Mouse (Mus musculus) kidney, postnatal 0 days (tissue): Measurements from ENCODE around the gene Anapc11. TPM values are rescaled to one million over a fixed set of nuclear protein-coding genes. Genes with fewer than 3 reads are reported as not detected.
"Not testable (repeated sequence)": the region's sequence is repeated elsewhere in the genome, so short reads cannot be mapped to it uniquely, and the experiment has no call there.

ENCODE experiments used
- ATAC-seq: fragments of 200-750 bp; cut with Nextera tagmentation; replicated peaks from 2 replicates; pipeline ENCODE4 v1.8.0; 2017; ENCODE audit warnings: low read depth, moderate number of reproducible peaks, moderate TSS enrichment, moderate library complexity; ENCODE audit not compliant: low FRiP score
- DNase-seq: peaks from one replicate; pipeline ENCODE4 v3.0.0-alpha.2; 2016; ENCODE audit warnings: low spot score
- H3K27ac ChIP-seq: fragments of 300-500 bp; sonication (generic); 2 replicates; pipeline ENCODE4 v1.5.1; 2014; ENCODE audit warnings: mild to moderate bottlenecking
- H3K27me3 ChIP-seq: fragments of 300-500 bp; sonication (generic); 2 replicates; pipeline ENCODE4 v1.6.1; 2014; ENCODE audit warnings: low read length, mixed read lengths; ENCODE audit not compliant: insufficient read depth
- H3K36me3 ChIP-seq: fragments of 300-500 bp; sonication (generic); 2 replicates; pipeline ENCODE4 v1.6.1; 2014; ENCODE audit warnings: low read length, mixed read lengths; ENCODE audit not compliant: insufficient read depth
- H3K4me1 ChIP-seq: fragments of 300-500 bp; sonication (generic); replicated peaks from 2 replicates; pipeline ENCODE4 v1.6.1; 2014; ENCODE audit warnings: antibody characterized with exemption, low read length, mixed read lengths; ENCODE audit not compliant: insufficient read depth
- H3K4me2 ChIP-seq: fragments of 300-500 bp; sonication (generic); 2 replicates; pipeline ENCODE4 v1.6.1; 2014; ENCODE audit warnings: mild to moderate bottlenecking, low read length, moderate library complexity, mixed read lengths
- H3K4me3 ChIP-seq: fragments of 300-500 bp; sonication (generic); replicated peaks from 2 replicates; pipeline ENCODE4 v1.5.1; 2014; ENCODE audit warnings: low read depth, low read length
- H3K9ac ChIP-seq: fragments of 300-500 bp; sonication (generic); 2 replicates; pipeline ENCODE4 v1.6.1; 2014; ENCODE audit warnings: low read depth, low read length
- H3K9me3 ChIP-seq: fragments of 300-500 bp; sonication (generic); replicated peaks from 2 replicates; pipeline ENCODE4 v1.6.1; 2016; ENCODE audit warnings: low read length, inconsistent platforms, mixed read lengths
- CTCF ChIP-seq: IDR thresholded peaks from 2 replicates; pipeline ENCODE4 v1.5.1; 2016; ENCODE audit warnings: antibody characterized with exemption, low read depth, mild to moderate bottlenecking, moderate library complexity
- WGBS: fragments of 180-500 bp; shearing (Covaris S2); extraction: QIAGEN DNeasy Blood & Tissue Kit; methylation state at CpG from one replicate; pipeline ENCODE4 v1.1.7; 2014; 5-methylcytosine and 5-hydroxymethylcytosine counted together
- polyA plus RNA-seq: library from polyadenylated mRNA; unstranded; fragments of >200 nt; fragmentation: Nextera tagmentation; extraction: Ambion mirVana; gene quantifications from 2 replicates; pipeline ENCODE4 v1.2.1, GENCODE M21; 2015

Anapc11 gene
- polyA plus RNA-seq, 1 experiment from 2014 or later, result 159 TPM

DNA sequence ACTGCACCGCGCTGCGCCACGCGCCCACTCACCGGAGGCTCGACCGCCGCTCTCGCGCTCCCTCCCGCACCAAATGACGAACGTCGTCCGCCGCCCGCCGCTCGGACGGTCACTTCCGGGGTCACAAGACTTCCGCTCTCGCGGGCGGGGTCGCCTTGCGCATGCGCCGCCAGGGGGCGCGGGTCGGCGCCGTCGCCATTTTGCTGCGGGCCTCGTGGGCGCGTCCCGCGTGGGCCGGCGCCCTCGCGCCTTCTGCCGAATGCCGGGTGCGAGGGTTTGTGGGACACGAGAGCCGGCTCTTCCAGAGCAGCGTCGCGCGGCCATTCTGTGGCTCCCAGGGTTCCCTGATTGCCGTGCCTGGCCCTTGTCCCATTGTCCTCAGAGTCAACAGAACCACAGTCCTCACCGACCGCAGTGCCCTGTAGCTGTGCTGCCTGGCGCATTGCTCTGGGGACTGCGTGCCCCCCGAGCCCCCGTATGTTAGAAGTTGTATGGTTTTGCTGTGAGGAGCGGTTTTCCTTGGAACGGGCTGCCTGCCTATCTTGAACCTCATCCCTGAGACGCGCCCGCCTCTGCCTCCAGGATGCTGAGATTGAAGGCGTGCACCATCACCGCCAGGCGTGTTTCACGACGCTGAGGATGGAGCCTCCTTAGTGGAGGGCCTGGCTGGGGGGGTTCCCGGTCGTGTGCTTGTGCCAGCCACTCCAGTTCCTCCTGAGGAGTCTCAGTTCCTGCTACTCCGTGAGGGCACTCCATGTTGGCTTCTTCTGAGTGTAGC, 16.5 kb upstream of the Anapc11 start, which contains the start of gene Arhgdia:
Gene Arhgdia (minus strand): TSS at position 135 of the 778 bp plus-strand sequence.
- 7% methylated on average over 68 of the region's 75 CpGs for WGBS
- H3K9ac ChIP-seq, result peak within 1 kb of the TSS; percentile 97
- H3K27me3 ChIP-seq, result no peaks in the 10 kb centered on the region
- peaks cover 31% of the 10 kb centered on the region for H3K36me3 ChIP-seq
- H3K9me3 ChIP-seq, result no peaks in the 10 kb centered on the region
- H3K4me3 ChIP-seq, result peak within 1 kb of the TSS; percentile 91
- H3K4me1 ChIP-seq, result peaks cover 12% of the 10 kb centered on the region
- peak; percentile 18; the same call in 1 of the 2 replicates for ATAC-seq
- H3K4me2 ChIP-seq, result peak within 1 kb of the TSS; percentile 94
- peak within 1 kb of the TSS; percentile 96 for H3K27ac ChIP-seq
- DNase-seq, result peak; percentile 86
- peak; percentile 51 for TF ChIP-seq CTCF

DNA sequence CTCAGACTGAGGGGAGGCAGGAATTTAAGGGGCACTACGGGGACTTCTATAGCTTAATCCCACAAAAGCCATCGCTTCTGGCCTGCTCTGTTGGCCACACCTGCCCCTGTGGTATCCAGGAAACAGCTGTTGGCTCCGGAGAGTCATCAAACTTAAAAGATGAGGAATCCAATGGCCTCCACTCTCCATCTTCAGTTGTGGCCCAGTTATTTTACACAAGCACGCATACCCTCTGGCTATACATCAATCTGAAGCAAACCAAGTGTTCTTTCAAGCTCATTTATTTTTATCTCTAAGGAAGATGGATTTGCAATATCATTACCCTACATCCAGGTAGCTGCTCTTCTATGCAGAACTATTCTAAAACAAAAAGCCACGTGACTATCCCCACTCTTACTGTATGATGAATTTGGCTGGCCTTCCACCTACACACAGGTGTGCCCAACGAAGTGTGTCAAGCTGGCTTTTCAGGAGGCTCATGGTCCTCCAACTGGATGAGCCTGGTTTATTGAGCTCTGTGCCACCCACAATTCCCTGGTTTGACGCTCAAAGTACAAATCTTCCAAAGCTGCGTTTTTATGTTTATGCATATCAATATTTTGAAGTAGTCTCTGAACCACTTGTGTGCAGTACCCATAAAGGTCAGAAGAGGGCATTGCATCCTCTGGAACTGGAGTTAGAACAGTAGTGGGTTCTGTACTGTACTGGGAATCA, 15.8 kb upstream of the Anapc11 start:
- Histone ChIP-seq H3K27me3 (no peaks in the 10 kb centered on the region), H3K36me3 (peaks cover 37% of the 10 kb centered on the region)
- peak; percentile 61 for TF ChIP-seq CTCF

DNA sequence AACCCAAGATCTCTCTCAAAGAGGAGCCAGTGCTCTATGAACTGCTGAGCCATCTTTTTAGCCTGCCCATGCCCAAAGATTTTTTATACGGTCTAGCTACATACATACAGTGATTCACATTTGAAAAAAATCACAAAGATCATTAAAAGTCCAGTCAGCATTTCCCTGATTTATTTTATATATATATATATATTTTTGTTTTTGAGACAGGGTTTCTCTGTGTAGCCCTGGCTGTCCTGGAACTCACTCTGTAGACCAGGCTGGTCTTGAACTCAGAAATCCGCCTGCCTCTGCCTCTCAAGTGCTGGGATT, 15.3 kb upstream of the Anapc11 start:
- not testable (repeated sequence) for H3K9me3 ChIP-seq, H3K27me3 ChIP-seq, H3K4me2 ChIP-seq, ATAC-seq, H3K9ac ChIP-seq, DNase-seq, H3K27ac ChIP-seq, H3K4me3 ChIP-seq
- WGBS, result 87% methylated on average over 2 of the region's 2 CpGs
- peaks cover 35% of the 10 kb centered on the region for H3K36me3 ChIP-seq
- peaks cover 12% of the 10 kb centered on the region for H3K4me1 ChIP-seq

More for the DNA sequence above, 15.8 kb upstream of the Anapc11 start:
- Histone ChIP-seq H3K4me3 (peak overlapping the region; percentile 91), H3K4me1 (peaks cover 12% of the 10 kb centered on the region), H3K27ac (peak overlapping the region; percentile 96), H3K9me3 (no peaks in the 10 kb centered on the region), H3K9ac (peak overlapping the region; percentile 97; the same call in 1 of the 2 replicates), H3K4me2 (peak overlapping the region; percentile 94)
- 73% methylated on average over 8 of the region's 8 CpGs for WGBS
- DNase-seq (peak; percentile 35), ATAC-seq (no peak)

DNA sequence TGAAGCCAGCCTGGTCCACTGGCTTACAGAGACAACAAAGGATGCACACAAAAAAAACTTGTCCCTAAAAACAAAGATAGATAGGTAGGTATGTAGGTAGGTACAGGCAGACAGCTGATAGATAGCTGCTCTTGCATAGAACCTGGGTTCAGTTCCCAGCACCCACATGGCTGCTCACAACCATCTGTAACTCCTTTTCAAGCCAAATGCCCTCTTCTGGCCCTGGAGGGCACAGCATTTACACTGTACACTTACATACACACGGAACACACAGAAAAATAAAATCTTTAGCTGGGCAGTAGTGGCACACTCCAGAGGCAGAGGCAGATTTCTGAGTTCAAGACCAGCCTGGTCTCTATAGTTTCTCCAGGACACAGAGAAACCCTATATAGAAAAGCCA, 14.3 kb upstream of the Anapc11 start:
- peaks cover 33% of the 10 kb centered on the region; the same call in 1 of the 2 replicates for H3K36me3 ChIP-seq
- TF ChIP-seq CTCF, result 0 out of 2 replicates have a peak, but pooled peaks have one; percentile 1
- H3K4me1 ChIP-seq, result peaks cover 12% of the 10 kb centered on the region
- DNase-seq, result no peak
- no peaks in the 10 kb centered on the region for H3K9me3 ChIP-seq
- no peak for ATAC-seq
- H3K27ac ChIP-seq, result no peak overlapping the region
- H3K4me3 ChIP-seq, result no peak overlapping the region
- no peak overlapping the region for H3K9ac ChIP-seq
- H3K4me2 ChIP-seq, result no peak overlapping the region
- 100% methylated on average over 1 of the region's 1 CpGs for WGBS
- H3K27me3 ChIP-seq, result no peaks in the 10 kb centered on the region

DNA sequence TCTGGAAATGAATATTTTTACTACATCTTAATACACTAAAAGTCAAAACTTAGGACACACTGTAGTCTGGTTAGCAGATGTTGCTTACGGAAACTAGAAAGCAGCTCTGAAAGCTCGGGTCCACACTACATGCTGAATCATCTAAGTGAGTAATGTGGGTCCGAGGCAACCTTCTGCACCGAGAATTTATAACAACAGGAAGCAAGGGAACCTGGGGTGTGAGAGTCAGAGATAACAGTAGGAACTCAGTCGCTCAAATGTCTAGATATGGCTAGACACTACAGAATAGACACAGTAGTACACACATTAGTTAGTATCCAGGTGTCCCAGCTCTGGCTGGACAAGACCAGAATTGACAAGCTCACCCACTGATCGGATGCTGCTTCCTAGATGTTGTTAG, 9.7 kb upstream of the Anapc11 start:
- Histone ChIP-seq H3K9me3 (no peaks in the 10 kb centered on the region), H3K27ac (no peak overlapping the region), H3K4me2 (no peak overlapping the region), H3K4me1 (no peaks in the 10 kb centered on the region), H3K27me3 (no peaks in the 10 kb centered on the region), H3K4me3 (no peak overlapping the region), H3K36me3 (peaks cover 52% of the 10 kb centered on the region), H3K9ac (no peak overlapping the region)
- no peak for DNase-seq
- WGBS, result 90% methylated on average over 6 of the region's 6 CpGs
- no peak for TF ChIP-seq CTCF
- no peak for ATAC-seq

DNA sequence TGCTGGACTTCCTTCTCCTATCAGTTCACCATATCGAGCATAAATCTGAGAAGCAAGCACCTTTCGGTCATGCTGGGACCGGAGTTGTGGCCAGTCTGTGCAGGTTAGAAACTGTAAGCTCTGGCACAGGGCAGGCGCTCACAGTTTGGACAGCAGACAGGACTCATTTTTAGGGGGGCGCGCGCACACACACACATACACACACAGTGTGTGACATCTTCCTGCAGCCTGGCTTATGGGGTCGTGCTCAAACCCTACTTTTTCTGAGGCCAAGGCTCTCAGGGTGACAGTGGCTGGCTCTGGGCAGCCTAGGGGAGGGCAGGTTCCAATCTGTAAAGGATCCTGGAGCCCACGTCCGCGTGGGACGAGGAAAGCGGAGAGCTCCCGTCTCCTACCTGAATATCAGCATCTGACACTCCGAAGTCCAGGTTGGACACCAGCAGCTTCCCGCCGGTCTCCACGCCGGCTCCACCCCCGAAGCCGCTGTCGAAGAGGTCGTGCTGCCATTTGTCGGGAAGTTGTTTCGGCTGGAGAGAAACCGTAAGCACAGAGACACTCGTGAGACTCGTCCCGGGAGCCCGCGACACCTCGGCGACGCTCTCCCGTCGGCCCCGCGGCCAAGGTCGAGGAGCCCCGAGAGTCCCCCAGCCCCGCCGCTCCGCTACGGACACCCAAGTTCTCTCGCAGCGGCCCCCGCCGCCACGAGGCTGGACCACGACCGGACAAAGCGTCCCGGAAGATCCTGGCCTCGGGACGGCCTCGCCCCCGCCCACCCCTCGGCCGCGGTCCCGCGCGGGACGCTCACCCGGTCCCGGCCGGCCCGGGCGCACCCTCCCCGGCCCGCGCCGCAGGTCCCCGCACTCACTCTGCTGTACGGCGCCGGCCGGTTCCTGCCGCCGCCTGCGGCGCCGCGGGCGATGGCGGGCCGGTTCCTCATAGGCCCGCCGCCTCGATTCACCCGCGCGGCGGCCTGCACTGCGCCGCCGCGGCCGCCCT, 683 bp upstream of the Anapc11 start:
- H3K36me3 ChIP-seq, result peaks cover 41% of the 10 kb centered on the region
- 4% methylated on average over 79 of the region's 99 CpGs for WGBS

More for the DNA sequence above, 683 bp upstream of the Anapc11 start:
- Histone ChIP-seq H3K4me3 (peak overlapping the region; percentile 97), H3K27ac (peak overlapping the region; percentile 94), H3K9ac (peak overlapping the region; percentile 99), H3K27me3 (no peaks in the 10 kb centered on the region), H3K4me1 (peaks cover 10% of the 10 kb centered on the region; the same call in 1 of the 2 replicates), H3K9me3 (no peaks in the 10 kb centered on the region), H3K4me2 (peak overlapping the region; percentile 90)
- no peak for TF ChIP-seq CTCF
- DNase-seq, result peak; percentile 53
- ATAC-seq, result peak; percentile 61
